Mouse (Mus musculus) left cerebral cortex, adult 8-10 months (tissue): ENCODE data around the gene Lrwd1. TPM values are rescaled to one million over a fixed set of nuclear protein-coding genes. Genes with fewer than 3 reads are reported as not detected.

Experiments
- DNase-seq, 2 experiments: peaks; one replicate each; pipeline ENCODE4 v3.0.0; 2022; ENCODE audit warnings: low spot score in 2 of 2
- microRNA-seq, 2 experiments: library from miRNA; unstranded; fragments of <30 nt; microRNA quantifications; one replicate each; pipeline ENCODE4 v1.2.0; 2022
- total RNA-seq, 4 experiments: library from RNA; stranded (reverse); gene quantifications; 2 replicates each; pipeline ENCODE4 v1.2.4; 2022

The Lrwd1 gene
- total RNA-seq, 4 experiments from 2014 or later = 11.6 to 14.9 (median 13.4) TPM

DNA sequence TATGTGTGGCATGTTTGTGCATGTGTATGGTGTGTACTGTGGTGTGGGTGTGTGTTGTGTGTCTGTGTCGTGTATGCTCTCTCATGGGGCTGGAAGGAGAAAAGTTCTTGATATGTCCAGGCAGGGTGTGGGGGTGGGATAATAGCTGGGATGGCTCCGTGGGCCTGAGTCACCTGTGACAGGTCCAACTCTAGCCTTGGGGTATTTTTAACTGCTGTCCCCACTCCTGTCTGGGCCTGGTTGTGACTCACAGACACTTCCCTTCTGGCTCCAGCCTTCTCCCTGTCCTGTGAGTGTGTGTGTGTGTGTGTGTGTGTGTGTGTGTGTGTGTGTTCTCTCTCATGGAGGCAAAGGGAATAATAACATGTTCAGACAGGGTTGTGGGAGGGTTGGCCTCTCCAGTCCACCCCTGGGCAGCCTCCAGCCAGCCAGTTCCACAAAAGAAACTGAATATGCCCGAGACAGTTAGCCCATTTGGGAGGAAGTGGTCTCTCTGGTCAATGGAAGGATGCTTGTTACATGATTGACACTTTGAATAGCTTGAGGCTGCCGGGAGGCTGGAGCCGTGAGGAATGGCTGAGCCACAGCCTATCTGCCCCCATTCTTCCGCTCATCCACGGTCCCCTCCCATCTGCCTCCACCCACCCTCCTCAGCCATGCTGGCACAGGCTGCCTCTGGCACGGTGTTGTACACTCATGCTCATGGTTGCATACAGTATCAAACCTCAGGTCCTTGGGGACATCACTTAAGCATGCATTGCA lies 41.4 kb downstream of the Lrwd1 start:
- no peak for DNase-seq

DNA sequence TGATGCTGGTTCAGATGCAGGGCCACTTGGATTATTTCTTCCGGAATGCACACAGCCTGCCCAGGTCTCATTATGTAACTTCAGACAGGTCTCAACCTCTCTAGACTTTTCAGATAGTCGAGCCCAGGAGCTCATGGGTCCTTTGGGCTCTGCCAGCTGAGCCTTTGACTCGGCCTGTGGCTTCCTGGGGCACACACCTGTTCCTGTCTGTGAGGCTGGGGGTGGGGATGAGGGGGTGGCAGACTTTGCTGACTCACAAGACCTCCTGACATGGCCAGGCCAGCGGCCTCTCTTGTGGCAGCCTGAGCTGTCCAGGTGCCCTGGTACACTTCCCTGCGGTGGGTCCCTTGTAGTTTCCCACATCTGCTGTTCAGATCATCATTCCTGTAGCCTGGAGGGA lies 43.9 kb downstream of the Lrwd1 start:
- DNase-seq = no peak

DNA sequence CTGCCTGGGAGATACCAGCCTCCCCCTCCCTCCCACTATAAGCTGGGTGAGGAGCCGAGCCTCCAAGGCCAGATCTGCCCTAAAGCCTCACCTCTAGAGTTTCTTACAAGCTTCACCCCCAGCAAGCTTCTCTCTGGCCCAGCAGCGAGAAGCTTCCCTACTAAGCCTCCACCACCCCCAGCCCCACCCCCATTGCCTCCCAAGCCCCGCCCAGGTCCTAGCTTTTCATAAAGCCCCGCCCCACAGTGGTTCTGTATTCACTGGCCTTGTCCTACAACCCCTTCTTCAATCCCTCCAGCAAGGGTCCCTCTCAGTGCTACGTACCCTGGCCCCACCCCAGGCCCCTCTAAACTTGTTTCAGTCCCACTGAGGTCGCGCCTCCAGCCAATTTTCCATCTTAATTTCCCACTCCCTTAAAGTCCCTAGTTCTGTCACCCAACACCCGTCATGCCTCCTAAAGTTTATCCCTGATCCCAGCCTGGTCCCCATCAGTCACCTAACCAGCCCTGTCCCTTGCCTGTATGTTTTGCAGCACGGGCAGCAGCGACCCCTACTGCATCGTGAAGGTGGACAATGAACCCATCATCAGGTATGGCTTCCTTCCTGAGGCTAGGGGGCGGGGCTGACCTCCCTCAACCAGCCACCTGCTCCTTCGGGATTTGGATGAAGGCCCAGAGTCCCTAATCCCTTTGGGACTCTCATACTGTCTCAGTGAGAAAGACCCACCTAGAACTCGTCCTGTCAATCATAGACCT lies 46.9 kb downstream of the Lrwd1 start:
- DNase-seq = no peak

DNA sequence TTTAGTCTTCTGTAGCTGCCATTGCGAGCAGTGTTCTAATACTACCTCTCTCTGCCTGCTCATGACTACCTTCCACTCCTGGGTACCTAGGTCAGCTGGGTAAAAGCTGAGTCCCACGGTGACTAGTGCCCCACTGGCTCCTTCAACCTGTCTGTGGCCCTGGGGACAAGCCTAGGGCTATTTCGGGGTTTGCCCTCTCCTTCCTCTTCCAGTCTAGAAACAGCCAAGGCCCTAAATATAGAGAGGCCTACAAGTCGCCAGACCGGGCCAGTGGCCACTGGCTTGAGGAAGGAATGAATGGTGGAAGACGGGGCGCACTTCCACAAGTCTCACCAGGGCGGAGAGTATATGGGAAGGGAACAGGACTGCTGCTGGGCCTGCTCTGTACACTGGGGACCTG lies 49.6 kb downstream of the Lrwd1 start:
- no peak for DNase-seq

DNA sequence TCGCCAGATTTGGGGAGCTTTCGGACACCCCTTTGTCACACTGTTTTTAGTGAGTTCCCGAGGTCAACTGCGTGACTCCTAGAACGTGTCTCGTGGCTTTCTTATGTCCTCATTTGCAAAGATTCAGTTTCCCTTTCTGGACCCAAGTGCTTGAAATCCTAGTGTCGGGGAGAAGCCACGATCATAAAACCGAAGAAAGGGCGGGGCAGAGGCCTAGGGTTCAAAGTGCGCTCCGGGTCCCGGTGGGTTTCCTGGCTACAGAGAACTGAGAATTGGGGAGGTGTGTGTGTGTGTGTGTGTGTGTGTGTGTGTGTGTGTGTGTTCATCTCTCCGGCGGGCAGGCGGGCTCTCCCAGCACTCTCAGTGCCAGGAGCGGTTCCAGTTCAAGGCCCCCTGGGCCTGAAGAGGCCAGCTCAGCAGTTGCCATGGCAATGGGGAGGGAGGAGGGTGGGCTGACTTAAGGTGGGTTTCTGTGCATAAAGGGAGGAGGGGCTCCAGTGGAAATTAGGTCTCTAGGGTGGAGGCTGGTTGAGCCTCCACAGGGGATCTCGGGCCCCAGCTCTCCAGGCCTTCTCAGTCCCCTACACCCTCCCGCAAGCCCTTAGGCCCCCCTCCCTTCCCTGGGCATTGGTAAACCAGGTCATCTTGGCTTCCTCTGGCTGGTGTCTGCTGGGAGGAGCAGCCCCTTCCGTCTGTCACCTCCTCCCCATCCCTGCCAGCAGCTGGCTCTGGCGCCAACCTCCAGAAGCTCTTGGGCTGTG lies 50.8 kb downstream of the Lrwd1 start:
- DNase-seq = no peak

- DNase-seq = no peak
Observed at GRCm38 (mm10) chr5:136084144-136084881, 51.6 kb downstream of the Lrwd1 start.

GRCm38 (mm10) chr5:136083669-136084107 lies 52.2 kb downstream of the Lrwd1 start, which contains the start of gene Rasa4:
Gene Rasa4, plus strand, starts transcription at chr5:136083916.
- peak; percentile 76 to 94 for DNase-seq

- no peak for DNase-seq
Observed at GRCm38 (mm10) chr5:136082345-136082744, 53.5 kb downstream of the Lrwd1 start.

- no peak for DNase-seq
Observed at GRCm38 (mm10) chr5:136078136-136078535, 57.7 kb downstream of the Lrwd1 start.

DNA sequence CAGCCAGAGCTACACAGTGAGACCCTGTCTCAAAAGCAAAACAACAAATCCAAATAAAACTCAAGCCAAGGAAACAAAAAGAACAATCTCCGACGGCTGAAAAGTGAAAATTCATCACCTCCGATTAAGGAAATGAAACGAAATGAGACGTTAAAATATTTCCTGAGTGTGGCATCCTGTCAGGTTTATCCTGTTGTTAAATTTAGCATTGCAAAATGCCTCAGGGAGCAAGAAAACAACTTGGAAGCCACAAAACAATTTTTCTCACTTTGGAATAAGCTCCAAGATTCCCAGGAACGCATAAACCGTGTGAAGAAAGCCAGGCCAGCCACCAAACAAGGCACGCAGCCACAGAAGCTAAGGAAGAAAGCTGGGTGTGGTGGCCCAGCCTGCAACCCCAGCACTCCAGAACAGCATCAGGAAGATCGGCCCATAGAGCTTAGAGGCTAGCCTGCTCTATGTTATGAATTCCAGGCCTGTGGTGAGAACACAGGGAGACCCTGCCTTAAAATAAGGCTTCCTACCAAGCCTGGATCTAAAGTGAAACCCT lies 58.8 kb downstream of the Lrwd1 start:
- no peak for DNase-seq

GRCm38 (mm10) chr5:136076284-136076683 lies 59.6 kb downstream of the Lrwd1 start:
- no peak for DNase-seq

- DNase-seq = no peak
Observed at GRCm38 (mm10) chr5:136075076-136075475, 60.8 kb downstream of the Lrwd1 start.

- no peak for DNase-seq
Observed at GRCm38 (mm10) chr5:136073526-136073925, 62.3 kb downstream of the Lrwd1 start.

DNA sequence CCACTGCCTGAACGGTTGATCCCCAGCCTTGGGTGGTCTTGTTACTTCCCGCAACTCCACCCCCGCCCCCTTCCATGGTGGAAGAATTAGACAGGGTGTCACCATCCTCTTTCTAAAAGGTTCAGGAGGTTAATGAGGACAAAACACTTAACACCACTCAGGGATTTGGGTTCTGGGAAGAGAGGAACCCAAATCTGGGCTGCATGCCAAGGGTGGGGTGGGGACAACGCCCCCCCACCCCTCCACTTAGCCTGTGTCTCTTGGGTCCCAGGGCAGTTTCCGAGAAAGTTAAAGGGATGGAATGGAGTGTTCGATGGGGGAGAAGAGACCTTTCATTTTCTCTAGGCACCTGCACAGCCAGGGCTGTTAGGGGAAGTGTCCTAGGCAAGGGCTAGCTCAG lies 62.8 kb downstream of the Lrwd1 start:
- no peak for DNase-seq

Small RNA genes within 50 kb of the gene (microRNA-seq; reads per million reads assigned to microRNA genes)
- 0.42 to 2.4 reads per million in 2 experiments for gene Mir7035

Other genes with a start within 250 kb of the Lrwd1 start
- gene Hspb1, start 248.2 kb downstream of the Lrwd1 start, total RNA-seq = 10 to 100 TPM; 10.9 to 20.6 (median 14.7) TPM
- 1,000 to 10,000 TPM; 1,072 to 1,089 (median 1,074) TPM for gene Ywhag, start 201.5 kb downstream of the Lrwd1 start, total RNA-seq
- 1 to 10 TPM; 1.3 to 2.8 (median 2.0) TPM for gene Ssc4d, start 161.5 kb downstream of the Lrwd1 start, total RNA-seq
- gene Zp3, start 156.0 kb downstream of the Lrwd1 start, total RNA-seq = not detected
- gene Dtx2, start 141.3 kb downstream of the Lrwd1 start, total RNA-seq = 10 to 100 TPM in 1 of 4 experiments, 1 to 10 TPM in 3; 7.5 to 11.3 (median 9.6) TPM
- gene Upk3b, start 97.6 kb downstream of the Lrwd1 start, total RNA-seq = not detected
- under 1 TPM in 2 of 4 experiments, not detected in 2; 0.59 to 0.81 TPM for gene Upk3bl, start 81.6 kb downstream of the Lrwd1 start, total RNA-seq
- gene Rasa4, start 52.2 kb downstream of the Lrwd1 start, total RNA-seq = 10 to 100 TPM in 1 of 4 experiments, 1 to 10 TPM in 3; 6.2 to 13.4 (median 8.0) TPM
- gene Polr2j, start 19.4 kb downstream of the Lrwd1 start, total RNA-seq = 10 to 100 TPM; 66.2 to 83.2 (median 70.9) TPM
- 10 to 100 TPM in 2 of 4 experiments, 1 to 10 TPM in 2; 8.5 to 12.2 (median 9.9) TPM for gene Alkbh4, start 72 bp upstream of the Lrwd1 start, total RNA-seq
- gene Orai2, start 34.6 kb upstream of the Lrwd1 start, total RNA-seq = 10 to 100 TPM; 46.5 to 53.3 (median 49.2) TPM
- 10 to 100 TPM; 25.2 to 36.0 (median 26.9) TPM for gene Prkrip1, start 62.9 kb upstream of the Lrwd1 start, total RNA-seq
- gene Sh2b2, start 110.5 kb upstream of the Lrwd1 start, total RNA-seq = 1 to 10 TPM; 5.3 to 7.5 (median 6.7) TPM